Mouse (Mus musculus) ES-E14 (cell line): ENCODE measurements at regions not wholly inside any gene's neighbourhood (a gene's known extent, or its start where the extent isn't known, plus 50 kb on each side); places are given as distances from the start of the nearest gene placed in this dataset.

Experiments
- DNase-seq: peaks from one replicate; pipeline ENCODE4 v3.0.0-alpha.2; 2013; ENCODE audit warnings: low read depth, low spot score
- H3K27ac ChIP-seq: 2 replicates; pipeline ENCODE4 v1.5.1; 2012; ENCODE audit warnings: low read depth, mild to moderate bottlenecking, low read length, moderate library complexity, mixed read lengths; ENCODE audit not compliant: poor library complexity, insufficient read depth, severe bottlenecking
- H3K36me3 ChIP-seq: 2 replicates; pipeline ENCODE4 v1.6.1; 2012; ENCODE audit warnings: mild to moderate bottlenecking, low read length, moderate library complexity, mixed read lengths; ENCODE audit not compliant: control insufficient read depth, poor library complexity, insufficient read depth, severe bottlenecking
- H3K4me1 ChIP-seq, 2 experiments: fragments of 150-350 bp in 1 of 2; sonication (generic) in 1 of 2; 2 replicates each; pipeline ENCODE4 v1.6.1; 2012; ENCODE audit warnings: low read length in 2 of 2, mild to moderate bottlenecking in 1 of 2, mixed read lengths in 1 of 2; ENCODE audit not compliant: control insufficient read depth in 2 of 2, insufficient read depth in 2 of 2, poor library complexity in 1 of 2
- H3K4me3 ChIP-seq, 2 experiments: fragments of 150-350 bp in 1 of 2; sonication (generic) in 1 of 2; 2 replicates each; pipeline ENCODE4 v1.5.1; 2012; ENCODE audit warnings: low read length in 2 of 2, low read depth in 1 of 2, mild to moderate bottlenecking in 1 of 2, mixed read lengths in 1 of 2; ENCODE audit not compliant: insufficient read depth in 1 of 2, poor library complexity in 1 of 2, severe bottlenecking in 1 of 2
- H3K9ac ChIP-seq: 2 replicates; pipeline ENCODE4 v1.6.1; 2012; ENCODE audit warnings: low read depth, mild to moderate bottlenecking, low read length, mixed read lengths; ENCODE audit not compliant: poor library complexity, insufficient read depth, severe bottlenecking
- H3K9me3 ChIP-seq: fragments of 150-350 bp; sonication (generic); 2 replicates; pipeline ENCODE4 v1.6.1; 2012; ENCODE audit warnings: low read depth, mild to moderate bottlenecking, low read length; ENCODE audit not compliant: control insufficient read depth, insufficient read depth
- CHD2 ChIP-seq: IDR thresholded peaks from 2 replicates; pipeline ENCODE4 v1.6.1; 2014; ENCODE audit warnings: mild to moderate bottlenecking, low read depth, low read length, inconsistent platforms
- HCFC1 ChIP-seq: IDR thresholded peaks from 2 replicates; pipeline ENCODE4 v1.6.1; 2012; ENCODE audit warnings: low read length, inconsistent platforms, borderline replicate concordance; ENCODE audit not compliant: insufficient read depth
- MAFK ChIP-seq: IDR thresholded peaks from 2 replicates; pipeline ENCODE4 v1.6.1; 2014; ENCODE audit warnings: mild to moderate bottlenecking, low read depth, low read length, inconsistent platforms; ENCODE audit not compliant: insufficient read depth
- ZC3H11A ChIP-seq: IDR thresholded peaks from 2 replicates; pipeline ENCODE4 v1.6.1; 2012; ENCODE audit warnings: low read depth, mild to moderate bottlenecking, inconsistent platforms, low read length, borderline replicate concordance
- ZNF384 ChIP-seq: IDR thresholded peaks from 2 replicates; pipeline ENCODE4 v1.6.1; 2012; ENCODE audit warnings: low read depth, low read length, inconsistent platforms
- in situ Hi-C, 2 experiments: fragments of 600-800 bp; cut with MboI; formaldehyde crosslinking; loops; one replicate each; pipeline ENCODE4 v1.15.1; 2025; ENCODE audit warnings: low sequenced_read_pairs in 2 of 2, inconsistent platforms in 1 of 2; ENCODE audit not compliant: unreplicated experiment in 2 of 2

- no peaks in the 10 kb centered on the region for H3K4me1 ChIP-seq
- DNase-seq: no peak
- H3K9me3 ChIP-seq: no peaks in the 10 kb centered on the region; the same call in 1 of the 2 replicates
- H3K27ac ChIP-seq: no peak overlapping the region
- no peak for TF ChIP-seq HCFC1
- no peak for TF ChIP-seq CHD2
- TF ChIP-seq ZC3H11A: no peak
- TF ChIP-seq MAFK: no peak
- TF ChIP-seq ZNF384: no peak
- H3K9ac ChIP-seq: no peak overlapping the region
- in situ Hi-C loops: no loop called here
- no peak overlapping the region for H3K4me3 ChIP-seq
- H3K36me3 ChIP-seq: no peaks in the 10 kb centered on the region
Observed at GRCm38 (mm10) chr2:138827813-138828570, 571.6 kb downstream of the Btbd3 start.

- in situ Hi-C loops: no loop called here
- TF ChIP-seq MAFK (no peak), ZNF384 (no peak)
- Histone ChIP-seq H3K27ac (no peak overlapping the region), H3K4me3 (no peak overlapping the region), H3K4me1 (no peaks in the 10 kb centered on the region), H3K9me3 (peaks cover 2% of the 10 kb centered on the region), H3K9ac (no peak overlapping the region), H3K36me3 (no peaks in the 10 kb centered on the region)
- DNase-seq: no peak
Observed at GRCm38 (mm10) chr2:138838846-138839245, 582.5 kb downstream of the Btbd3 start.

- no peak for TF ChIP-seq CHD2
- TF ChIP-seq ZC3H11A: no peak
- TF ChIP-seq HCFC1: no peak
- TF ChIP-seq ZNF384: no peak
- TF ChIP-seq MAFK: no peak
- Histone ChIP-seq H3K36me3 (no peaks in the 10 kb centered on the region), H3K4me3 (no peak overlapping the region), H3K9me3 (no peaks in the 10 kb centered on the region), H3K9ac (no peak overlapping the region), H3K4me1 (no peaks in the 10 kb centered on the region), H3K27ac (no peak overlapping the region)
- DNase-seq: no peak
- in situ Hi-C loops: no loop called here
Observed at GRCm38 (mm10) chr2:138859121-138859520, 602.8 kb downstream of the Btbd3 start.

- Histone ChIP-seq H3K9ac (no peak overlapping the region), H3K36me3 (no peaks in the 10 kb centered on the region), H3K27ac (no peak overlapping the region), H3K4me1 (no peaks in the 10 kb centered on the region), H3K9me3 (no peaks in the 10 kb centered on the region), H3K4me3 (no peak overlapping the region)
- TF ChIP-seq MAFK: no peak
- no peak for TF ChIP-seq ZNF384
- TF ChIP-seq ZC3H11A: no peak
- TF ChIP-seq HCFC1: no peak
- TF ChIP-seq CHD2: no peak
- no peak for DNase-seq
- in situ Hi-C loops: no loop called here
Observed at GRCm38 (mm10) chr2:138896563-138896962, 597.1 kb upstream of the Sptlc3 start.

GRCm38 (mm10) chr2:138897101-138897500 is 596.6 kb upstream of the Sptlc3 start:
- Histone ChIP-seq H3K27ac (no peak overlapping the region), H3K9ac (no peak overlapping the region), H3K9me3 (no peaks in the 10 kb centered on the region), H3K4me3 (no peak overlapping the region), H3K36me3 (no peaks in the 10 kb centered on the region), H3K4me1 (no peaks in the 10 kb centered on the region)
- DNase-seq: no peak
- in situ Hi-C loops: no loop called here
- TF ChIP-seq HCFC1 (no peak), CHD2 (no peak), ZNF384 (no peak)
